Mouse (Mus musculus): ENCODE data around the gene Ap5s1. TPM values are rescaled to one million over a fixed set of nuclear protein-coding genes. Genes with fewer than 3 reads are reported as not detected.

The Ap5s1 gene
- polyA plus RNA-seq (2021): 24.7 TPM

- no peaks in the 10 kb centered on the region for H3K27me3 ChIP-seq
- CTCF ChIA-PET: interaction anchor here (0.8 to 1.5 kb wide), 2 partner anchors 9 to 15 kb away, joined by 3 to 4 read pairs; no protein-coding TSS in a partner anchor
- POLR2A ChIA-PET: no interaction called here
Observed at GRCm38 (mm10) chr2:131206778-131207177, at the start of gene Ap5s1. TSS of gene Ap5s1 (plus strand) at chr2:131207078.

GRCm38 (mm10) chr2:131159491-131159910 lies 47.4 kb upstream of the Ap5s1 start:
- ATAC-seq: peak; percentile 11
- CTCF ChIA-PET: interaction anchor here (0.9 to 3.0 kb wide), 6 partner anchors 10 to 103 kb away, joined by 3 to 11 read pairs (median 4); partner anchors contain the start of gene Spef1
- DNase-seq (ENCODE audit: low read depth, low spot score): no peak

More at GRCm38 (mm10) chr2:131206778-131207177, at the start of gene Ap5s1:
- DNase-seq (ENCODE audit: low read depth, low spot score) (no peak), ATAC-seq (no peak)
- in situ Hi-C loops (cut with MboI; ENCODE audit: low pct_unique_long_range_greater_than_20kb): no loop called here
- TF ChIP-seq CTCF (IDR thresholded peaks at IDR 0.05): no peak

GRCm38 (mm10) chr2:131159938-131160581 lies 46.8 kb upstream of the Ap5s1 start, which contains the start of gene 1700037H04Rik:
TSS of gene 1700037H04Rik (minus strand) at chr2:131160081.
- TF ChIP-seq CTCF (IDR thresholded peaks at IDR 0.05): no peak
- in situ Hi-C loops (cut with MboI; ENCODE audit: low pct_unique_long_range_greater_than_20kb): loop anchor here (5.0 to 10.0 kb wide), 2 partner anchors 68 to 195 kb away; no protein-coding TSS in a partner anchor
- DNase-seq (ENCODE audit: low read depth, low spot score) (peak; percentile 85), ATAC-seq (peak; percentile 95)
- no peaks in the 10 kb centered on the region for H3K27me3 ChIP-seq
- ChIA-PET POLR2A (interaction anchor here (0.6 to 2.8 kb wide), 5 partner anchors 11 to 172 kb away, joined by 4 to 8 read pairs (median 6); no protein-coding TSS in a partner anchor), CTCF (interaction anchor here (0.9 to 3.0 kb wide), 7 partner anchors 9 to 103 kb away, joined by 3 to 11 read pairs (median 4); partner anchors contain the start of gene Spef1)

More at GRCm38 (mm10) chr2:131159491-131159910, 47.4 kb upstream of the Ap5s1 start:
- H3K27me3 ChIP-seq: no peaks in the 10 kb centered on the region
- in situ Hi-C loops (cut with MboI; ENCODE audit: low pct_unique_long_range_greater_than_20kb): no loop called here
- no peak for TF ChIP-seq CTCF (IDR thresholded peaks at IDR 0.05)
- POLR2A ChIA-PET: interaction anchor here (0.6 to 2.8 kb wide), 5 partner anchors 12 to 171 kb away, joined by 4 to 8 read pairs (median 6); no protein-coding TSS in a partner anchor

DNA sequence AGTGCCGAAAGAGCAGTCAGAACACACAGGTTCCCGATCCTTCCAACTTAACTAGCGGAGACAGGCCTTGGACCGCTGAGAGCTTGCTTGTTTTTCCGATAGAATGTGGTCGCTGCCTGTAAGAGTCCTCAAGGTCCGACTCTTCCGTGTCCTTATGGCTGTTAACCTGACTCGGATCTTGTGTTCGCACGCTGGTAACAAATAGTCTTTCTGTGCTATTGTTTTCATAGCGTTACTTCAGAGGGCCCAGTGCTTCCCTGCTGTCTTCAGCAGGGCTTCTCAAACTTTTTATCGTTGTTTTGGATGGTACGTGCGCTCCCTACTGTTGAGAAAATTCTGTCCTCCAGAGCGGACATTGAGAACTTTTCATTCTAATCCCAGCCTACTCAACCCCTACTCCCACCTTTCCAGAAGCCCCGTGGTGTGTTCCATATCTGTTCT lies 46.2 kb upstream of the Ap5s1 start:
- in situ Hi-C loops (cut with MboI; ENCODE audit: low pct_unique_long_range_greater_than_20kb): loop anchor here (5.0 to 10.0 kb wide), 2 partner anchors 68 to 196 kb away; no protein-coding TSS in a partner anchor
- ChIA-PET POLR2A (interaction anchor here (1.2 to 2.8 kb wide), 4 partner anchors 11 to 66 kb away, joined by 4 to 8 read pairs (median 7); no protein-coding TSS in a partner anchor), CTCF (interaction anchor here (0.9 to 3.0 kb wide), 7 partner anchors 9 to 100 kb away, joined by 3 to 11 read pairs (median 4); no protein-coding TSS in a partner anchor)
- H3K27me3 ChIP-seq: no peaks in the 10 kb centered on the region
- ATAC-seq (peak; percentile 22), DNase-seq (ENCODE audit: low read depth, low spot score) (no peak)
- TF ChIP-seq CTCF (IDR thresholded peaks at IDR 0.05): no peak

- in situ Hi-C loops (cut with MboI; ENCODE audit: low pct_unique_long_range_greater_than_20kb): loop anchor here (5.0 to 10.0 kb wide), 2 partner anchors 72 to 199 kb away; no protein-coding TSS in a partner anchor
- no peak for DNase-seq (ENCODE audit: low read depth, low spot score)
- ATAC-seq: no peak
- ChIA-PET CTCF (interaction anchor here (2.0 kb wide), 1 partner anchor 108 kb away, joined by 5 read pairs; no protein-coding TSS in a partner anchor), POLR2A (no interaction called here)
- no peak for TF ChIP-seq CTCF (IDR thresholded peaks at IDR 0.05)
- no peaks in the 10 kb centered on the region for H3K27me3 ChIP-seq
Observed at GRCm38 (mm10) chr2:131163924-131164323, 43.0 kb upstream of the Ap5s1 start.

- DNase-seq (ENCODE audit: low read depth, low spot score) (no peak), ATAC-seq (no peak)
- ChIA-PET POLR2A (no interaction called here), CTCF (no interaction called here)
- no peaks in the 10 kb centered on the region for H3K27me3 ChIP-seq
- TF ChIP-seq CTCF (IDR thresholded peaks at IDR 0.05): no peak
- in situ Hi-C loops (cut with MboI; ENCODE audit: low pct_unique_long_range_greater_than_20kb): loop anchor here (10.0 kb wide), 1 partner anchor 201 kb away; no protein-coding TSS in a partner anchor
Observed at GRCm38 (mm10) chr2:131166172-131166571, 40.7 kb upstream of the Ap5s1 start.

- ChIA-PET POLR2A (no interaction called here), CTCF (interaction anchor here (0.6 to 1.1 kb wide), 3 partner anchors 73 to 350 kb away, joined by 3 read pairs; no protein-coding TSS in a partner anchor)
- TF ChIP-seq CTCF (IDR thresholded peaks at IDR 0.05): no peak
- ATAC-seq (no peak), DNase-seq (ENCODE audit: low read depth, low spot score) (no peak)
- H3K27me3 ChIP-seq: no peaks in the 10 kb centered on the region
- in situ Hi-C loops (cut with MboI; ENCODE audit: low pct_unique_long_range_greater_than_20kb): loop anchor here (10.0 kb wide), 1 partner anchor 203 kb away; no protein-coding TSS in a partner anchor
Observed at GRCm38 (mm10) chr2:131167984-131168383, 38.9 kb upstream of the Ap5s1 start.

DNA sequence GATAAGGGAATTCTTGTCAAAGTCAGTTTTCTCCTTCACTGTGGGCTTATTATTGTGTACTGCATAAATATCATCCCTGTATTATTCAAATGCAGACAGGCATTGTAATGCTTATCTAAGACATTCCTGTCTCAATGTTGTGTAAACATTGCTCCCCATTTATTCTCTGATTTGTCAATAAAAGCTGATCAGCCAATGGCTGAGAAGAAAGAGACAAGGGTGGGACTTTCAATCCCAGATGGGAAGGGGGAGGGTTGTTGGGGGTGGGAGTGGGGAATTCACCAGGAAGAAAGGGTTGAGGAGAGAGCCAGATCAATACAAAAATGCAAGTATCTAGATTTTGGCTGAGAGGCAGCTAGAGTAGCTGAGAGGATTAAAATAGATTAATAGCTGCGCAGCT lies 38.0 kb upstream of the Ap5s1 start:
- no peak for TF ChIP-seq CTCF (IDR thresholded peaks at IDR 0.05)
- in situ Hi-C loops (cut with MboI; ENCODE audit: low pct_unique_long_range_greater_than_20kb): loop anchor here (10.0 kb wide), 1 partner anchor 204 kb away; no protein-coding TSS in a partner anchor
- ATAC-seq (no peak), DNase-seq (ENCODE audit: low read depth, low spot score) (no peak)
- H3K27me3 ChIP-seq: no peaks in the 10 kb centered on the region
- CTCF ChIA-PET: interaction anchor here (1.1 to 1.8 kb wide), 3 partner anchors 9 to 75 kb away, joined by 3 to 5 read pairs (median 4); partner anchors contain the start of gene 1700037H04Rik
- POLR2A ChIA-PET: no interaction called here

DNA sequence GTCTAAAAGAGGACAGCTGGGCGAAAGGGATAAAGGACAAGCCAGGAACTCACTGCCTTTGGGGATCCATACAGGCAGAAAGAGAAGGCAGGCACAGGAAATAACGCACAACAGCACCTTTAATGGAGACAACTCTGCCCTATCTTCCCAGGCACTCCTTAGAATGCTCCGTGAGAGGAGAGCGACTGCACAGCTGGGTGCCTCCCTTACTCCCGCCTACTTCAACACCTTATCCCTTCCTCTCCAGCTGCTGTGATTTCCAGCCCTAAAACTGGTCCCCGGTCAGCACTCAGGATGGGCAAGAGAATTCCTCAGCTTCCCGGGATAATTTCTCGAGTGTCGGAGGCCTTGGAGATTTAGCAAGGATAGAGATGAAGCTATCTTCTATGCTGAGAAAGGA lies 35.9 kb upstream of the Ap5s1 start:
- POLR2A ChIA-PET: interaction anchor here (3.0 kb wide), 1 partner anchor 11 kb away, joined by 8 read pairs; the partner anchor contains the start of gene 1700037H04Rik
- no peaks in the 10 kb centered on the region for H3K27me3 ChIP-seq
- CTCF ChIA-PET: interaction anchor here (1.3 kb wide), 1 partner anchor 11 kb away, joined by 3 read pairs; the partner anchor contains the start of gene 1700037H04Rik
- no peak for TF ChIP-seq CTCF (IDR thresholded peaks at IDR 0.05)
- DNase-seq (ENCODE audit: low read depth, low spot score) (no peak), ATAC-seq (no peak)
- in situ Hi-C loops (cut with MboI; ENCODE audit: low pct_unique_long_range_greater_than_20kb): no loop called here

DNA sequence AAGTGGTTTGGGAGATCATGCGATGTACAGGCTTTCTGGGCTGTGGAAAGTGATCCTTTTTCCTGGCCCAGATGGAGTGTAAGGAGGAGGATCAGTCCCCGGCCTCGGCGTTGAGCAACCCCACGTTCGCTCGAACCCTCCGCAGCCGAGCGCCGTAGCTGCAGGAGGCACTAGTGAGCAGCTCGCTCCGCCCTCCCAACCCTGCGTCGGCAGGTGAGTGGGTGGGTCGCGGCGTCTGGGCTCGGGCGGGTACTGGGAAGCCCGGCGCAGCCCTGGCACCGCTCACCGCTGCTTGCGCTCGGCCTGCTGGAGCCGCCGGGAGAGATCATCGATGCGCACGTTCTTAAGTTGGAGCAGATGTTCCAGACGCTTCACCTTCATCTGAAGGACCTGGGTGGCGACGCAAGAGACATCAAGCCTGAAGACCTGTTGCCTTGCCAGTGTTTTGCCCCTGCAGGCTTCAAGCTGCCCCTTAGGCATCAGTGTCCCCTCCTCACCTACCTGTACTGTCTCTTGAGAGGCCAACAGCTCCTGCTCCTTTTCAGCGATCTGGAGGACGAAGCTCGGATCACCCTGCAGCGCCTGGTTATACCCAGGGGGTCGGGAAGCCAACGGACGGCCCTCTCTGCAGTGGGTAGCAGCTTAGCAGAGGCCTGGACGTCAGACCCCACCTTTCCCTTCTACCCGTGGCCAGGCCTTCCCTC lies 35.3 kb upstream of the Ap5s1 start:
- POLR2A ChIA-PET: interaction anchor here (3.0 kb wide), 1 partner anchor 12 kb away, joined by 8 read pairs; the partner anchor contains the start of gene 1700037H04Rik
- no peak for ATAC-seq
- in situ Hi-C loops (cut with MboI; ENCODE audit: low pct_unique_long_range_greater_than_20kb): no loop called here
- DNase-seq (ENCODE audit: low read depth, low spot score): no peak
- no peaks in the 10 kb centered on the region for H3K27me3 ChIP-seq
- CTCF ChIA-PET: interaction anchor here (0.8 to 1.3 kb wide), 2 partner anchors 11 to 77 kb away, joined by 3 read pairs; partner anchors contain the start of gene 1700037H04Rik
- no peak for TF ChIP-seq CTCF (IDR thresholded peaks at IDR 0.05)

Measured in Patski (cell line).